Mouse (Mus musculus): ENCODE data around the gene Cers1. TPM values are rescaled to one million over a fixed set of nuclear protein-coding genes. Genes with fewer than 3 reads are reported as not detected.

Cers1 gene
- total RNA-seq, 2 experiments from 2014 or later = 0.33 to 0.64 TPM

DNA sequence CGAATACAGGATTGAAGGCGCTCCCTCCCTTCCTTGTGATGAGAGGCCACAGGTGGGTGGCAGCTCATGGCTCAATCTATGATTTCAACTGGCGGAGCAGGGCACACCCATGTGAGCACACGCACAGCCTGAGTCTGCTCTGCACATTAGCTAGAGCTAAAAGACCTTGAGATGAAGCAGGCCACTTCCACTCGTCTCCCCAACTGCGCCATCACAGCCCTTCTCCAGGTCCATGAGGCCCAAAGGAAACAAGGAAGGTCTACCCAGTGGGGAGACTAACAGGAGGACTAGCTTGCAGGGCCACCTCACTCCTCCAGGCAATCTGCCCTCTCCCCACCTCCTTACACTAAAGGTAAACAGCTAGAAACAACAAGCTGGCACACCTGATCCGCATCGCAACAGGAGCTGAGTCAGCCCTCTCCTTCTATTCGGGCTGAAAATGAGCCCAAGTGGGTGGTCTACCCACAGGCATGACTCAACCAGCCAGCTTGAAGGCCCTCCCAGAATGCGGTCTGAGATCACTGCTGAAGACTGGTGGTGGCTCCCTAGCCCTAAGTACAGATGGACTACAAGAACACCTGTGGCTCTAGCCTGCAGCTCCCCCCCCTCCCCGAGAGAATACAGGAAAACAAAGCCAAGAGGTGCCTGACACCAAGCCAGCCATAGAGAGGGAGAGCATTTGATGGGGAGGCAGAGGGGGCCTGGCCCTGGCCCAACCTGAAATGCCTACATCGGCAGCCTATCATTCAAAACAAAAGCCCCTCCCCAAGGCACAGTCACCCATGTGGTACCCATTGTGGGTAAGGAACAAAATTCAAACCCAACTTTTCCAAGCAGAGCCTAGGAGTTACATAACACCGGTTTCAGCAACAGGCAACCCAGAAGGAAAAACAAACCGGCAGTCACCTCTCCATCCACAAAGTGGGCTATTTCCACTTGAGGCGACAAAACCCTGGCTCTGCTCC, 35.7 kb downstream of the Cers1 start:
- intact Hi-C loops (cut with DNase I) = no loop called here
- no peak for DNase-seq

DNA sequence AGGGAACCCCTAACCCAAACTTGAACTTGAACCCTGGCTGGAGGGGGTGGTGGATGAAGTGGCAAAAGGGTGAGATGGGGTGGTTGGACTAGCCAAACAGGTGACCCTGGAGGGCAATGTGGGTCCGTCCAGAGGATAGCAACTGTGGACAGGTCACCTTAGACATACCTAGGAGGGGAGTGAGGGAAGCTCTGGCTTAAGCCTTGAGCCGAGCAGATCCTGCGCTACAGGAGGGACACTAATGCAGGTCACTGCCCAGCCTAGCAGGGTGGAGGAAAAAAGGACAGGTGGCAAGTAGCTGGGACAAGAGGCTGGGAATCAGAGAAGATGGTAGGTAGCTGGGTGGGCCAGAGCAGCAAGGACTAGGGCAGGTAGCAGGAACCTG, 36.4 kb downstream of the Cers1 start:
- intact Hi-C loops (cut with DNase I) = no loop called here

DNA sequence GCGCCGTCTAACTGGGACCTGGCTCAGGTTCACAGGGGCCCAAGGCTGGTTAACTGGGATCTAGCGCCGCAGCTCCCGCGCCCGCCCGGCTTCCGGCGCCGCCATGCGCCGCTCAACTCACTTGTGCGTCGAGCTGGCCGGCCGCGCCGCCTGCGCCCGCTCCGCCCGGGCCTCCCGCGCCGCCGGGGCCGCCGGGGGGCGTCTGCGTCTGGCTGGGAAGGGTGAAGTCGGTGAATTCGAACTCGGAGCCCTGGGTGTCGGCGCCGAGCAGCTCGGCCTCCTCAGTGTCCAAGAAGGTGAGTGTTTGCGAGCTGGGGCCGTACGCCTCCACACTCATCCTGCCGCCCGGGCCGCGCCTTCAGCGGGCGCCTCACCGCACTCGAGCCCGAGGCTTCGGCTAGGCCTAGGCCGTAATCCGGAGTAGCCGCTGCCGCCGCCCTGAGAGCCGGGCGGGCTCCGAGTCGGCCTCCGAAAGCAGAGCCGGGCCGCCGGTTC, 37.1 kb downstream of the Cers1 start:
- DNase-seq = no peak
- intact Hi-C loops (cut with DNase I) = no loop called here

More for the DNA sequence above, 36.4 kb downstream of the Cers1 start:
- DNase-seq = no peak

DNA sequence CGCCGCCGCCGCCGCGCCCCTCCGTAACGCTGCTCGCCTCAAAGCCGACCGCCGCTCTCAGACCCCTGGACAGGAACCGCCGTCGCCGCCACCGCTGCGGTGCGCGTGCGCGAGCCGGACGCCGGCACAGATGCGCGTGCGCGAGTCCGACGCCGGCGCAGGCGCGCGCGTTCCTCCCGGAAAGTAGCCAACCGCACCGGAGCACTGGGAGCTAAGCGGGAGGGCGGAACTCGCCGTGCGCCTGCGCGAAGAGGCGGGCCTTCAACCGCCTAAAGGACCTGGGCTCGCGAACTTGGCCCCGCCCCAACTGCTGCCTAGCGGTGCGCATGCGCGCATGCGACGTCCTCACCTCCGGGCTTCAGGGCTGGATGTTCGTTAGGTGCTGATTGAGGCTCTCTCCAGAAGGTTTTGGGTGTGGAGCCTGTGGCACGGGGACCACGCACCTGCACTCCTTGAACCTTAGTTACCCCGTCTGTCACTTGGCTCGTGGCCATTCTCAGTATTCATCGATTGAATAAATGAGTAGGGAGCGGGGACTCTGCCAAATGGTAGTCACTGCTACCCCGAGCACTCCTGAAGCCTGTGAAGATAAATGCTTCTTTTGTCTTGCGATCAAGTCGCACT, 37.7 kb downstream of the Cers1 start, which contains the start of gene Upf1:
Upf1 (minus strand) TSS at position 85 of the 624 bp plus-strand sequence.
- peak; percentile 100 for DNase-seq
- intact Hi-C loops (cut with DNase I) = no loop called here

DNA sequence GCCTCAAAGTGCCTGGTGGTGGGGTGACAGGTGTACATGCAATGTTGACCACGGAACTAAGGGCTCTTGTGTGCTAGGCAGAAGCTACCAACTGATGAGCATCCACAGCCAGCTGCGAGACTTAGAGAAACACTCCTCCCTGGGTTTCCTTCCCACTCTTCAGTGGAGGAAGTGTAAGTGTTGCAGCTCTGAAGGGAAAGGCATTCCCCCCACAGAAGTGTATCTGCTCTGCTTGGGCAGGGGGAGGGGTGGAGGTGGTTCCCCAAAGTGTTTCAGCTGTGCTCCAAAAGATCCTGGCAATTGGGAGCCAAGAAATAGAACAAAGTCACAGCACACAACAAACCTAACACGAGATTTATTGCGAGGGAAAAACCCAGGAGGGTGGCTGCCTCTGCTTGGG, 38.4 kb downstream of the Cers1 start:
- no peak for DNase-seq
- intact Hi-C loops (cut with DNase I) = no loop called here

DNA sequence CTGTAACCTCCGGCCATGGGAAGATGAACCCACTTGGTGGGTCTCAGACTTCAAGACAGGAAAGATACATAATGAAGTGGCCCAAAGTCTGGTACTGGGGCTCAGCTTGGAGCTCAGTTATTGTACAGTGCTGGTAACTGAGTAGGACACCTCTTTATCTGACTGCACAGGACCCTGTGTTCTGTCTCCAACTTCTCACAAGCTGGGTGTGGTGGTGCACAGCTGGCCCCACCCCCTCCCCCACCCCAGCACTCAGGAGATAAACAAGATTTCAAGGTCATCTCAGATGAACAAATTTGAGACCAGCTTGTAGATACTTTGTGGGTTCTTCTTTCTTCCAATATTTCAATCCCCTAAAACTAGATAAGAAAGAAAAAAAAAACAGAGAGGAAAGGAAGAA, 40.5 kb downstream of the Cers1 start:
- intact Hi-C loops (cut with DNase I) = no loop called here
- DNase-seq = no peak

DNA sequence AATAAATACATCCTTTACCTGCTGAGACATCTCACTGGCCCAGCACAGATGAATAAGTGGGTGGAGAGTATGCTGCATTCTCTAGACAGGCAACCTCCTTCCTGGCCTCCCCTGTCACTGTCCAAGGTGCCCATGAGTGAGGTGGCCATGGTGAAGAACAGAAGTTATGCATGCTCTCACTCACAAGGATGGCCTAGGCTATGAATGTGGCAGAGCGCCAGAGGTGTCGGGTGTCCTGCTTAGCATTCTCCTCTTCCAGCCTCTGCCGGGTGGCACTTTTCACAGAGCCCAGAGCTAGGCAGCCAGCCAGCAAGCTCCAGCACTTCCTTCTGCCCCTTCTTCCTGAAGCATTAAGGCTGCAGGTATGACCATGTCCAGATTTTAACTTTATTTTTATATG, 43.8 kb downstream of the Cers1 start:
- DNase-seq = no peak
- intact Hi-C loops (cut with DNase I) = no loop called here

DNA sequence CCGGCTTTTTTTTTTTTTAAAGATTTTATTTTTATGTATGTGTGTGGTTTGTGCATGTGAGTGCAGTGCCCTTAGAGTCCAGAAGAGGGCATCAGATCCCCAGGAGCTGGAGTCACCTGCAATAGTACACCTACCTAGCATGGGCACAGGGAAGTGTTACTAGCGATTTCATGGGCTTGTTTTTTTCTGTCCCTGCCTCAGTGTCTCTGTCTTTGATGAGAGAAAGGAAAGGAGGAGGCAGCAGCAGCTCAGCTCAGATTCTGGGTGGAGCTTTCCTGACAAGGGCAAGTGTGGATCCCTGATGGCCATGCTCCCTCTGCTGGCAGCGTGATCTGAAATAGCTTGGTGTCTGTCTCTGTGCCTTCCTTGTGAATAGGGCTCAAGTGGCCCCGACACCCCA, 45.2 kb downstream of the Cers1 start:
- intact Hi-C loops (cut with DNase I) = no loop called here
- DNase-seq = no peak

DNA sequence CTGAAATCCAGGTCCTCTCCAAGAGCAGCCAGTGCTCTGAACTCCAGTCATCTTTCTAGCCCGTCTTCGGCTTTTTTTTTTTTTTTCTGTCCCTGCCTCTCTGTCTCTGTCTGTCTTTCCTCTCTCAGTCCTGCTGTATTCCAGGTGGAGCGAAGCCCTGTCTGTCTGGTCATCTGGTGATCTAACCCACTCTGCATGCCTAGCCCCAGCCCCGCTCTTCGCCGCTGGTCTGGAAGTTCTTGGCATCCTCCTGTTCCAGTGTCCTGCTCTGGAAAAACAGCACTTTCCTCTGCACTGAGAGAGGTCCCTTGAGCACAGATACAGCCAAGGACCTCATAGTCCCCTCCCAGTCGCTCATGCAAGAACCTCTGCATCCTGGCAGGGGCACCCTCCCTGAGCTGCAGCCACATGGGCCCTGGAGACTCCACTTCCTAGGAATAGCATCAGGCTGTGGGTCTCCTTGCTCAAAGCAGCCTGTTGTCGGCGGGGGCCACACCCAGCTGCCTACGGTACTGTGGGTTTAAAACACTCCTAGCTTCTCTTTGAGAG, 46.0 kb downstream of the Cers1 start:
- intact Hi-C loops (cut with DNase I) = no loop called here
- no peak for DNase-seq

DNA sequence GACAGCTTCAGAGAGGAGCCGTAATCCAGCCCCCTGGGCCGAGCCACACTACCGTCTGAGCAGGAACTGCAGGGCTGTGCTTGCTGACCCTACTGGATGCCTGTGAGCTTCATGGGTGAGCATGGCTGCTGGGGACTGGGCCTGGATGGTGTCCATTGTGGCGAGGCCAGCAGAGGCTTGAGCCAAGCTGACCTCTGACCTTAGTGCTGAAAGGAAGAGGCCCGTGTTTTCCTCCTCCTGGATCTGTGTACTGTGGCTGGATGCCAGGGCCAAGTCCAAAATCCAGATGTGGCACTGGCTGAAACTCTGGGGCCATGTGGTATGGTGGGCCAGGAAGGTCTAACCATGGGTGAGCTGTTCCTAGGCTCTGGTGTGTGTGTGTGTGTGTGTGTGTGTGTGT, 48.5 kb downstream of the Cers1 start:
- peak in 1 of 2 experiments; percentile 59 for DNase-seq
- intact Hi-C loops (cut with DNase I) = no loop called here

DNA sequence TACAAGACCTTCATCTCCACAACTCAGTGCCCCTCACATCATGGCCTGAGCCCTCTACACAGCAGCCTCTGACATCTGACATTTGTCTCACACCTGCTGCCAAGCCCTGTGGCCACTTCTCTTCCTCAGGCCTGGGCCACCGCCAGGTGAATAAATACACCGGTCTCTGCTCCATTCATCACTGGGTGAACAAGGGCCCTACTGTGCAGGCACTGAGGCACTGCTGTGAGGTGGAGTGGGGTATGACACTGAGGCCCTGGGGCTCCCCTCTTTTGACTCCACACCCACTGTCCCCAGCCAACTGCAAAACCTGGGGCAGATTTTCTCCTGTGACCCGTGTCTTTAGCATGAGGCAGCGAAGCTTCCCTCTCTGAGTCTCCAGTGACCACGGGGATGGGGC, 51.0 kb downstream of the Cers1 start:
- no peak for DNase-seq
- intact Hi-C loops (cut with DNase I) = no loop called here

DNA sequence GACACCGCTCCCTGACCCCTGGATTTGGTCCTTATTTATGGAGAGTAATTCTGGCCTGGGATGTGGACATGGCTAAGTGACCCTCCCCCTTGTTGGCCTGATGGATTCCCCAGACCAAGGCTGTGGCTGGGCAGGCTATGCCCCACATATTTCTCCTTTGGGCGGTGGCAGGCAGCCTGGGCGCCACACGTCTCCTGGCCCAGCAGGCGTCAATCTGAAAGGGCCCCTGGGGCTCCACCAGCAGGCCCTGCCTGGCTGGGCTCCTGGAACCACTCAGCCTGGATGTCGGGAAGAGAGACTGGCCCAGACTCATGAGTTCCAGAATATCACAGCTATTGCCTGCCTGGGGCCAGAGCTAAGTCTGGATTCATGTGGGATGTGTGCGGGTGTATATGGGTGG, 54.9 kb downstream of the Cers1 start:
- intact Hi-C loops (cut with DNase I) = no loop called here
- DNase-seq = no peak

DNA sequence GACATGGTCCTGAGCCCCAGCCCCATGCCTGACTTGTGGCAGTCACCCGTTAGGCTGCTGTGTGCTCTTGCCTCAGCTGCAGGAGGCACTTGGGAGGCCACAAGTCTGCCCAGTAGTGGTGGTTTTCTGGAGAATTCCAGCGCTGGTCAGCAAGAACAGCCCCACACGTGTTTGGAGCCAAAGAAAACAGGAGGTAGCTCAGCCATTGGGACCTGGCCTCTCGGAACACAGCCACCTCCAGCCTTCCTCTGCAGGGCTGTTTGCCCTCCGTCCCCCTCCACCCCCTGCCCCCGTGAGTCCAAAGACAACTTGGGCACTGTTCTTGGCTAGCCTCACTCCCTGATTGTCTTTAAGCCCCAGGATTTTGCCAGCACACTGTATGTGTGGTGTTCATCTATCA, 56.4 kb downstream of the Cers1 start:
- intact Hi-C loops (cut with DNase I) = no loop called here
- no peak for DNase-seq

DNA sequence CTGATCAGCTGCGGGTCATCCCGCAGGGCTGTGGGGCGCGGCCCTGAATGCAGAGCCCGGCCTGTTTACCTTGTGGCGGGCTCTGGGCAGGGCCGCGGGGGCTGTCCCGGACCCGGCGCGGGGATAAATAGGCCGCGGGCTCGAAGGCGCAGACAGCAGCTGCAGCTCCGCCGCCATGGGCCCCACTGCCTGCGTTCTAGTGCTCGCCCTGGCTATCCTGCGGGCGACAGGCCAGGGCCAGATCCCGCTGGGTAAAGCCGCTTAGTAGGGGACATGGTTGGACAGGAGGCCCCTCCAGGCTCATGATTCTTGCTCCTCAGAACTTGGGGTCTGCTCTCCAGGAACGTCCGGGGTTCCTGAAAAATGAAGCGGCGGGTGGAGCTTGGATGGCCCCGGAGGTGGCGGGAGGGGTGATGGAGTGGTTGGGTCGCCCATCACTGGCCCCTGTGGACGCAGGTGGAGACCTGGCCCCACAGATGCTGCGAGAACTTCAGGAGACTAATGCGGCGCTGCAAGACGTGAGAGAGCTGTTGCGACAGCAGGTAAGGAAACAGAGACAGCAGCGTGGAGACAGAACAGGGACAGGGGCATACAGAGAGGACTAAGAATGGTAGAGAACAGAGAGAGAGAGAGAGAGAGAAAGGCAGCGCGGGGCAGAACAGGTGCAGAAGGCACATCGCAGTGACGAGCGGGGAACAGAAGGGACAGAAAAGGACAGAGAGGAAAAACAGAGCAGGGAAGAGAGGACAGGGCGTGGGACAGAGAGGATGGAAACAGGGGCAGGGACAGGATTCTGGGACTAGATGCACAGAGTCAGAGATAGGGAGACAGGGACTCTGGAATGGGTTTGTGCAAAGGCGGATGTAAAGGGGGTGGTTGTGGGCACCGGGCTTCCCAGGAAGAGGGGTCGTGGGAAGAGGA, 58.1 kb downstream of the Cers1 start, which contains the start of gene Comp:
Comp (plus strand) TSS at position 162 of the 921 bp plus-strand sequence.
- intact Hi-C loops (cut with DNase I) = no loop called here
- no peak for DNase-seq

DNA sequence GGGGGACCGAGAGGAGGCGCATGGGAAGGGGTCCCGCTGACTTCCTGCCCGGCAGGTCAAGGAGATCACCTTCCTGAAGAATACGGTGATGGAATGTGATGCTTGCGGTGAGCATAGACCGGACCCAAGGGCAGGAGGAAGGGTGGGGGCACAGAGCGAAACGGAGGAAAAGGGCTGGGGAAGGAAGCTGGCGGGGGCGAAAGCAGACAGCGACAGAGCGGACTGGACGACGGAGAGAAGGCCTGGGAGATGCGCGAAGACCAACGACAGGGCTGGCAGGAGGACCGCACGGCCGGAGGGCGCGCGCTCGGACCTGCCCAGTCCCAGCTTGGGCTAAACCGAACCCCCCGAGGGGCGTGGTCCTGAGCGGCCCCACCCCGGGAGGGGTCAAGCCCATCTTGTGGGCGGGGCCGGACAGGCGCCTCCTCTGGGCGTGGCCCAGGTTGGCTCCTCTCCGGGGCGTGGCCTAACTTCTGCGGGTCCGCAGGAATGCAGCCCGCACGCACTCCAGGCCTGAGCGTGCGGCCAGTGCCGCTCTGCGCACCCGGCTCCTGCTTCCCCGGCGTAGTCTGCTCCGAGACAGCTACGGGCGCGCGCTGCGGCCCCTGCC, 58.8 kb downstream of the Cers1 start:
- DNase-seq = peak; percentile 67 to 74
- intact Hi-C loops (cut with DNase I) = no loop called here

DNA sequence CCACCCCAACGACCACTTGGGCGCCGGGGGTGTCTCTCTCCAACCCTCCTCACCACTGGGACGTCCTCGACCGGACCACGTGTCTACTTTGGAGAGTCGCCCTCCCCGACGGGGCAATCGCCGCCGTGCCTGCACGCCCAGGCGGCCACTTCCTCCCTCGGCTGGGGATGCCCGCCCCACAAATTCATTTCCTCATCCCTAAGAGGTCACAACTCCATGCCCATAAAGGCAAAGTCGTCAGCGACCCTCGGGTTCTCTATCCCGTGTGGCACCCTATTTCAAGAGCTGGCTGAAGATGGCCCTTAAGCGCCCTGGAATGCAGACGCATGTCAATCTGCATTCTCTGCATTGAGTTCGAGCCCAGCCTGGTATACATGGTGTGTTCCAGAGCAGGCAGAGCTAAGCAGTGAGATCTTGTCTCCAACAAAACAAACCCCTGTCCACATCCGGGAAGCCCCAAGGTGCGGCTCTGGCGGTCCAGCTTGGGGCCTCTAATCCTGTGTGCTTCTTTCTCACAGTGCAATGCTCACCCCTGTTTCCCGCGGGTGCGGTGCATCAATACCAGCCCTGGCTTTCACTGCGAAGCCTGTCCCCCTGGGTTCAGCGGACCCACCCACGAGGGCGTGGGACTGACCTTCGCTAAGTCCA, 59.8 kb downstream of the Cers1 start:
- intact Hi-C loops (cut with DNase I) = no loop called here
- peak in 1 of 2 experiments; percentile 22 for DNase-seq

DNA sequence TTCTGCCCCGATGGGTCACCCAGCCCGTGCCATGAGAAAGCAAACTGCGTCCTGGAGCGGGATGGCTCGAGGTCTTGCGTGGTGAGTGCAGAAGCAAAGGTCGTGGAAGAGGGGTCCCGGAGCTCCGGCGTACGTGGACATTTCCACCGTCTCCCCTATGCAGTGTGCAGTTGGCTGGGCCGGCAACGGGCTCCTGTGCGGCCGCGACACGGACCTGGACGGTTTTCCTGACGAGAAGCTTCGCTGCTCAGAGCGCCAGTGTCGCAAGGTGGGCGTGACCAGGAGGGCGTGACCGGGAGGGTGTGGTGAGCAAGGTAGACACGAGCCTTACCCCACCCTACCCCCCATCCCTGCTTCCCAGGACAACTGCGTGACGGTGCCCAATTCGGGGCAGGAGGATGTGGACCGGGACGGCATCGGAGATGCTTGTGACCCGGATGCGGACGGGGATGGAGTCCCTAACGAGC, 60.7 kb downstream of the Cers1 start:
- intact Hi-C loops (cut with DNase I) = no loop called here

DNA sequence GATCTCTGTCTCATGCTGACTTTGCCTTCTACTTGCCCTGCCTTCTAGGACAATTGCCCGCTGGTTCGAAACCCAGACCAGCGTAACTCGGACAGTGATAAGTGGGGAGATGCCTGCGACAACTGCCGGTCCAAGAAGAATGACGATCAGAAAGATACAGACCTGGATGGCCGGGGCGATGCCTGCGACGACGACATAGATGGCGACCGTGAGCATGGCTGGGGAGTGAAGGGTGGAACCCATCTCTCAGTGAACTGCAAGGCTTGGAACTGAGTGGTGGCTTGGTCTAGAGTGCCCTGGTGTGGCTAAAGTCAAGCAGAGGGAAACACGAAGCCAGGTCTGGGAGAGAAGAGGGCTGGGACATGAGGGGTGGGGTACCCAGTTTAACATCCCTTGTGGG, 61.5 kb downstream of the Cers1 start:
- intact Hi-C loops (cut with DNase I) = no loop called here
- DNase-seq = no peak

More for the DNA sequence above, 60.7 kb downstream of the Cers1 start:
- DNase-seq = no peak

DNA sequence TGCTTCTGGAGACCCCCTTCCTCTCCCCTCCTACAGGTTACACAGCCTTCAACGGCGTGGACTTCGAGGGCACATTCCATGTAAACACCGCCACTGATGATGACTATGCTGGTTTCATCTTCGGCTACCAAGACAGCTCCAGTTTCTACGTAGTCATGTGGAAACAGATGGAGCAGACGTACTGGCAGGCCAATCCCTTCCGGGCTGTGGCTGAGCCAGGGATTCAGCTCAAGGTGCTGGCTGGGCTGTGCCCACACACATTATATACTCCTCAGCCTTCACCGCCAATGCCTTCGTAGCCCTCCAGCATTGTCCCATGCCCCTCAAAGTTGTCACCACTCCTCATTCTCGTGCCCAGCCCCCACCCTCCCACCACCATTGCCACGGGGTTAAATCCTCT, 64.5 kb downstream of the Cers1 start:
- DNase-seq = no peak
- intact Hi-C loops (cut with DNase I) = loop anchor here (10.0 kb wide), 1 partner anchor 205 kb away; no protein-coding TSS in a partner anchor
